Mouse (Mus musculus) liver, embryonic 12.5 days (tissue): Measurements from ENCODE around the gene Ankrd53. TPM values are rescaled to one million over a fixed set of nuclear protein-coding genes. Genes with fewer than 3 reads are reported as not detected.

Experiments used
- ATAC-seq: fragments of 200-750 bp; cut with Nextera tagmentation; 2 replicates; pipeline ENCODE4 v1.8.0; 2017; ENCODE audit warnings: moderate number of reproducible peaks, mild to moderate bottlenecking, moderate library complexity
- H3K27ac ChIP-seq: fragments of 300-500 bp; sonication (generic); 2 replicates; pipeline ENCODE4 v1.5.1; 2016; ENCODE audit warnings: mild to moderate bottlenecking
- H3K27me3 ChIP-seq: fragments of 300-500 bp; sonication (generic); replicated peaks from 2 replicates; pipeline ENCODE4 v1.6.1; 2016; ENCODE audit warnings: mild to moderate bottlenecking, moderate library complexity
- H3K36me3 ChIP-seq: fragments of 300-500 bp; sonication (generic); 2 replicates; pipeline ENCODE4 v1.6.1; 2016; ENCODE audit warnings: mild to moderate bottlenecking, moderate library complexity
- H3K4me1 ChIP-seq: fragments of 300-500 bp; sonication (generic); 2 replicates; pipeline ENCODE4 v1.6.1; 2016
- H3K4me2 ChIP-seq: fragments of 300-500 bp; sonication (generic); 2 replicates; pipeline ENCODE4 v1.6.1; 2016; ENCODE audit warnings: mild to moderate bottlenecking, moderate library complexity
- H3K4me3 ChIP-seq: fragments of 300-500 bp; sonication (generic); 2 replicates; pipeline ENCODE4 v1.5.1; 2016; ENCODE audit warnings: mild to moderate bottlenecking, moderate library complexity
- H3K9ac ChIP-seq: fragments of 300-500 bp; sonication (generic); 2 replicates; pipeline ENCODE4 v1.6.1; 2016; ENCODE audit warnings: mild to moderate bottlenecking, moderate library complexity
- H3K9me3 ChIP-seq: fragments of 300-500 bp; sonication (generic); replicated peaks from 2 replicates; pipeline ENCODE4 v1.6.1; 2016; ENCODE audit warnings: mild to moderate bottlenecking, moderate library complexity
- whole genome bisulfite sequencing: fragments of 180-500 bp; shearing (Covaris S2); methylation state at CpG from one replicate; pipeline ENCODE4 v1.1.7; 2016; ENCODE audit not compliant: insufficient replicate concordance; 5-methylcytosine and 5-hydroxymethylcytosine counted together
- polyA plus RNA-seq: library from polyadenylated mRNA; unstranded; fragments of >200 nt; fragmentation: Nextera tagmentation; extraction: Ambion mirVana; gene quantifications from 2 replicates; pipeline ENCODE4 v1.2.1, GENCODE M21; 2016

Gene Ankrd53
- polyA plus RNA-seq: not detected in 2 replicates

DNA sequence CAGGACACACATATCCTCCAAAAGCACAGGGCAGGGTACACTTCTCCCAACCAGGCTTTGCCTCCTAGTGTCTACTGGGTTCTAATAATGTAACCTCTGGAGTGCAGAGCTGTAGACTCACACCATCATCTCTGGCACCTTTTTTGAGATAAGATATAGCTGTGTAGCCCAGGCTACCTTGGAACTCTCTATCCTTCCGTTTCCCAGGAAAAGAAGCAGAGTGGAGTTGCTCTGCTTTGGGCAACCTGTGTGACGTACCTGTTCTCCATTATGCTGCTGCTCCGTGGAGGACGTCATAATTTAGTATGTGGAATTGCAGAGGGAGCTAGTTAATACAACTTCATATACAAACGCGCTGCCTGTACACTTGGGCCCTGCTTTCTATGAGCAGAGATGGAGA lies at the start of gene Ankrd53:
Ankrd53 (plus strand) TSS at position 301 of the 400 bp plus-strand sequence.
- WGBS: 32% methylated on average over 6 of the region's 6 CpGs
- peak within 1 kb of the TSS; percentile 30 for H3K4me3 ChIP-seq
- H3K4me1 ChIP-seq: peaks cover 15% of the 10 kb centered on the region
- ATAC-seq: no peak
- H3K9me3 ChIP-seq: no peaks in the 10 kb centered on the region
- H3K27me3 ChIP-seq: peaks cover 77% of the 10 kb centered on the region
- peak within 1 kb of the TSS; percentile 63 for H3K4me2 ChIP-seq
- no peak within 1 kb of the TSS for H3K27ac ChIP-seq
- no peaks in the 10 kb centered on the region for H3K36me3 ChIP-seq
- no peak within 1 kb of the TSS for H3K9ac ChIP-seq

DNA sequence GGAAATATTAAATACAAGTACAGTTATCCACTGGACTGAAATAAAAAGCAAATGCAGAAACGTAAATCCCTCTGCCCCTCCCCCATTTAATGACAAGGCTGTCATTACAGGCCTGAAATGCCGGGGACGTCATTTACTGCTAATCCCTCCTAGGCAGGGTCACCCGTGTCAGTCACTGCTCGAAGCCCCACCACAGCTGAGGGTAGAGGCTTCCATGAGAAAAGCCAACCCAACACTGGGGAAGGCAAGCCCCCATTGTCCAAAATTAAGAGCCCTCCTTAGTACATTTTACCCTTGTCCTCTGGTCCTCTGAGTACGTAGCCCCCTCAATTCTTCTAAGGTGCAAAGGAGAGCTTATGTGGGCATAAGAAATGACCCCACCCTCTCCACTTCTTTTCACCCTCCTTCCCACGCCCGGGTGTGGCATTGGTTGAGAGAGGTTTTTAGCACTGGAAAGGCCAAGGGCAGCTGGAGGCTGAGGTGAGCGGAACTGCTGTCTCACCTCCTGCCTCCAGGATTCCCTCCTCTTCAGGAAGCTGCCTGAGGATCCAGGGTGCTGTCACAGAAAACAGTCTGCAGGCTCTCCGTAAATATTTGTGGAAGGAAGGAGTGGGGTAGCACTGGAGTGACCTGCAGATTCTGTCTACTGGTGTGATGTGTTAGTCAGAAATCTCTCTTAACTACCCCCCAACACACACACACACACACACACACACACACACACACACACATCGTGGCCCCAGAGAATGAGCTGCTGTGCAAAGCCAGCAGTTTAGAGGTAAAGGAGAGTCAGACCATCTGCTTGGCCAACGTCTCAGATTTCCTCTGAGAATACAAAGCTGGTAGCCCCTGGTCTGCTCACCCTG lies 48.9 kb upstream of the Ankrd53 start:
- WGBS: 8% methylated on average over 12 of the region's 12 CpGs
- Histone ChIP-seq H3K9me3 (no peaks in the 10 kb centered on the region), H3K4me1 (peaks cover 20% of the 10 kb centered on the region), H3K27me3 (peaks cover 99% of the 10 kb centered on the region), H3K27ac (no peak overlapping the region), H3K4me3 (no peak overlapping the region), H3K36me3 (no peaks in the 10 kb centered on the region), H3K9ac (no peak overlapping the region), H3K4me2 (no peak overlapping the region)
- no peak for ATAC-seq

DNA sequence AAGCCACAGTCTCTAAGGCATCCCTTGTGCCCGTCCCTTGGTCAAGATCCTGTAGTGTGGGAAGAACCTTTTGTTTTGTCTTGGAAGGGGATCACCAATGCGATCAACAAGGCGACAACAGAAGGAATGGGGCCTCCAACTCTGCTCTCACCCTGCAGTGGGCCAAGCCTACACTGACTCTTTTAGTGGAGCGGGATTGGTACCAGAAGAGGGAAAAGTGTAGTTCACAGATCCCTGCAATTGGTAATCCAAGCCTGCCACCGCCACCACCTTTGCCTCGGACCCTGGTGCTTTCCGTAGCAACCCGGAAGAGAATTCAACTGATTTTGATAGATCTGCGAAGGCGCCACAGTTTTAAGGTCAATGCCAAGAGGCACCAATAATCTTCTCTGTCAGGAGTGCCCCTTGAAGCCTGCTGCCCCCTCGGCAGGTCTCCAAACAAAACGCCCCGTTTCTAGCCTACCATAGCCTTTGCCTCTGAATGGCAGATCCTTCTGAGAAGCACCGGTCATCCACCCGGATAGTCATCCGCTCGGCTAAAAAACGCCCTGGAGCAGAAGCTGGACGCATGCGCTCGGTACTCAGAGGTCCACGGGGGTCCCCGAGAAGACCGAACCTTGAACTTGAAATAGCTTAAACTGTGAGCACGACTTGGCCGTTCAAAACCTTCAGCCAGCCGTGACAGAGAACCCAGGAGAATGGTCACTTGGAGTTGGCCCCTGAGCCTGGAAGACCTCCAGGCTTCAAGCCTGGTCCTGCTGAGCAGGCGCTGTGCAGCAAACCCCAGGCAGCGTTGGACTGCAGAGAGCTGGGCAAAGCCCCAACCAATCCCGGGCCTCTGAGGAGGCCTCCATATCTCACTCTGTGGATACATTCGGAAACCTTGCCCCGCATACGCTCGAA lies 48.0 kb upstream of the Ankrd53 start:
- WGBS: 3% methylated on average over 34 of the region's 34 CpGs
- Histone ChIP-seq H3K9me3 (no peaks in the 10 kb centered on the region), H3K4me2 (no peak overlapping the region), H3K4me3 (no peak overlapping the region), H3K9ac (no peak overlapping the region), H3K27me3 (peaks cover 98% of the 10 kb centered on the region), H3K36me3 (no peaks in the 10 kb centered on the region), H3K27ac (no peak overlapping the region), H3K4me1 (peaks cover 20% of the 10 kb centered on the region)
- no peak for ATAC-seq

DNA sequence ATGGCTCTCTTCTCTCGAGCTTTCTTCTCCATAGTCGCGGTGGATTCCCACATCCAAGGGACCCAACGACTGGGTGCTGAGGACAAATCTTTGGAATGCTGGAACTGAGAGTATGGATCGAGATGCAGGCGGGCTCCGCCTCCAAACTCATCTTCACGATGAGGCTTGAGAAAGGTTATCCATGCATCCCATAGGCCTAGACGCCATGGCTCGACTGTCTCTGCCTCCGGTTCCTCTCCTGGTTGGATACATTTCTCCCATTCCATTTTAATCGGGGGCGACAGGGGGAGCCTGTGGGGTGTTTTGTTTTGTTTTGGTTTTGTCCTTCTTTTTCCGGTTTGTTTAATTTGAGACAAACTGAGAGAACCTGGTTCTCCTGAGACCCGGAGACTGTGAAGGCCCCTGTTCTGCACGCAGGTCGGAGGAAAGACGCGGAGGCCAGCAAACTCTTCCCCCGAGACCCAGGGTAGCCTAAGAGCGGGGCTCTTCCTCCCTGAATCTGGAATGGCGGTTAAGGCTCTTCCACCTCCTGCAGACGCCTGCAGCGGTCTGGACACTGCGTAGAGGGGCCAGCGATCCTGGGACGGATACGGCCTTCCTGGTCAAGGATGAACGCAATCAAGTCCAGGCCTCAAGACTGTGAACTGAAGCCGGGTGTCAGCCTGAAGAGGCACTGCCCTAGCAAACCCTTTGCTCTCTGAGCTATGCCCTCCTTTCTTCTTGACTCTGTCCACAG lies 46.8 kb upstream of the Ankrd53 start:
- Histone ChIP-seq H3K36me3 (no peaks in the 10 kb centered on the region), H3K4me3 (no peak overlapping the region), H3K9me3 (no peaks in the 10 kb centered on the region), H3K4me2 (0 out of 2 replicates have a peak overlapping the region, but pooled peaks have one; percentile 3), H3K9ac (no peak overlapping the region), H3K27me3 (peaks cover 96% of the 10 kb centered on the region), H3K4me1 (peaks cover 17% of the 10 kb centered on the region), H3K27ac (no peak overlapping the region)
- ATAC-seq: no peak
- 4% methylated on average over 30 of the region's 30 CpGs for WGBS

DNA sequence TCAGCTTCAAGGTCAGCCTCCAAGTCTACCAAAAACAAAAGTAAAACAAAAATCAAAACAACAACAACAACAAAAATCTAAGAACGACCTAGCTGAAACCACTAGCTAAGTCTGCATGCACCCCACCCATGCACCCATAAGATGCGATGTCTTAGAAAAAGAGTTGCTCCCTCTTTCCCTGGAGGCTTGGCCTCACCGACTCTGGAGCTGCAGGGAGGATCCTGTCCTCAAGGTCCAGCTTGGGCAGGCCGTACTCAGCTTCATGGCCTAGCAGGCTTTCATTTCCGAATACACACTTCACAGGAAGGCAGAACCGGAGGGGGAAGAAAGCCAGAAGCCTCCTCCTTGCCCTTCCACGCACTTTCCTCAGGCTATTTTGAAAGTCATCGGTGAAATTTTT lies 45.4 kb upstream of the Ankrd53 start:
- WGBS: 5% methylated on average over 8 of the region's 8 CpGs
- no peak for ATAC-seq
- Histone ChIP-seq H3K27ac (no peak overlapping the region), H3K36me3 (no peaks in the 10 kb centered on the region), H3K27me3 (peaks cover 96% of the 10 kb centered on the region), H3K4me2 (no peak overlapping the region), H3K4me3 (no peak overlapping the region), H3K9ac (no peak overlapping the region), H3K9me3 (no peaks in the 10 kb centered on the region), H3K4me1 (peaks cover 3% of the 10 kb centered on the region; the same call in 1 of the 2 replicates)

DNA sequence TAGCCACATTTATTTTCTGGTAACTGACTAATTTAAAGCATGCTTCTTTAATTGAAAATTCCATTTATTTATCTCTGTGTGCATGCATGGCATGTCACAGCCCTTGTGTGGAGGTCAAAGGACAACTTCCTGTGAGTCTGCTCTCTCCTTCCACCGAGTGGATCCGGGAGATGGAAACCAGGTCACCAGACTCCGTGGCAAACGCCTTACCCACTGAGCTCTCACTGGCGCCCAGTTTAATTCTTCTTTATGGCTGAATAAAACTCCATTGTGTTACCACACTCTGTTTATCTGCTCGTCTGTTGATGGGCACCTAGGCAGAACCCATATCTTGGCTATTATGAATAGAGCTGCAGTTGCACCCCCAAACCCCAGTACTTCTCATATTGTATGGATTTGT lies 39.9 kb upstream of the Ankrd53 start:
- peaks cover 67% of the 10 kb centered on the region for H3K27me3 ChIP-seq
- 10% methylated on average over 6 of the region's 6 CpGs for WGBS

DNA sequence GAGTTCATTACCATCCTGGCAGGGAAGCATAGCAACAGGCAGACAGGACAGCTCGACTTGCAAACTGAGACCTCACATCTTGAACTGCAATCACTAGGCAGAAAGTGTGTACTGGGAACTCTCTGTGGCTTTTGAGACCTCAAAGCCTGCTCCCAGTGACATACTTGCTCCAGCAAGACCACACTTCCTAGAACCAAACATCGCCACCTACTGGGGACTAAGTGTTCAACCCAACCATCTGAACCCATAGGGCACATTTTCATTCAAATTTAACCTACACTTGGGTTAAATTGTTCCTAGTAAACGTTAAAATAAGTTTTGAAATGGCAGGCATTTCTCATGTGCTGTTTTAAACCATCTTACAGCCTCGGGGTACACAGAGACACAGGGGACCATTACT lies 35.3 kb upstream of the Ankrd53 start:
- no peaks in the 10 kb centered on the region for H3K36me3 ChIP-seq
- no peak overlapping the region for H3K27ac ChIP-seq
- H3K9ac ChIP-seq: no peak overlapping the region
- WGBS: 28% methylated on average over 4 of the region's 4 CpGs
- H3K4me2 ChIP-seq: no peak overlapping the region
- no peak overlapping the region for H3K4me3 ChIP-seq
- ATAC-seq: no peak
- peaks cover 47% of the 10 kb centered on the region for H3K27me3 ChIP-seq
- no peaks in the 10 kb centered on the region for H3K4me1 ChIP-seq
- no peaks in the 10 kb centered on the region for H3K9me3 ChIP-seq

More for the DNA sequence above, 39.9 kb upstream of the Ankrd53 start:
- Histone ChIP-seq H3K4me2 (no peak overlapping the region), H3K27ac (no peak overlapping the region), H3K4me3 (no peak overlapping the region), H3K4me1 (no peaks in the 10 kb centered on the region), H3K9ac (no peak overlapping the region), H3K9me3 (no peaks in the 10 kb centered on the region), H3K36me3 (no peaks in the 10 kb centered on the region)
- ATAC-seq: no peak

DNA sequence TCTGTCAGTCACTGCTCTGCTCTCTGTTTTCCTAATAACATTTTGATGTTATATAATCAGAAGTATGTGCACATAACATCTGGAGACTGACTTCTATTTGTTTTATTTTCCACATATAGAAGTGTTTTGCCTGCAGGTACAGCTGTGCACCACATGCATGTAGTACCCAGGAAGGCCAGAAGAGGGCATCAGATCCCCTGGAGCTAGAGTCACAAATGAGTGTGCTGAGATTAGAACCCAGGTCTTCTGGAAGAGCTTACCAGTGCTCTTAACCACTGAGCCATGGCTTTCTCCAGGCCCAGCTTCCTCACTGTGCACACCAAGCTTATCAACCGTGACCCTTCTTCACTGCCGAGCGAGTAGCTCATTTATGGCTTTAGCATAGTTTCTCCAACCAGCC lies 34.0 kb upstream of the Ankrd53 start:
- H3K36me3 ChIP-seq: no peaks in the 10 kb centered on the region
- no peak for ATAC-seq
- H3K27ac ChIP-seq: no peak overlapping the region
- H3K4me3 ChIP-seq: no peak overlapping the region
- H3K27me3 ChIP-seq: peaks cover 43% of the 10 kb centered on the region
- H3K9ac ChIP-seq: no peak overlapping the region
- no peaks in the 10 kb centered on the region for H3K9me3 ChIP-seq
- WGBS: 68% methylated on average over 3 of the region's 3 CpGs
- no peaks in the 10 kb centered on the region for H3K4me1 ChIP-seq
- no peak overlapping the region for H3K4me2 ChIP-seq

DNA sequence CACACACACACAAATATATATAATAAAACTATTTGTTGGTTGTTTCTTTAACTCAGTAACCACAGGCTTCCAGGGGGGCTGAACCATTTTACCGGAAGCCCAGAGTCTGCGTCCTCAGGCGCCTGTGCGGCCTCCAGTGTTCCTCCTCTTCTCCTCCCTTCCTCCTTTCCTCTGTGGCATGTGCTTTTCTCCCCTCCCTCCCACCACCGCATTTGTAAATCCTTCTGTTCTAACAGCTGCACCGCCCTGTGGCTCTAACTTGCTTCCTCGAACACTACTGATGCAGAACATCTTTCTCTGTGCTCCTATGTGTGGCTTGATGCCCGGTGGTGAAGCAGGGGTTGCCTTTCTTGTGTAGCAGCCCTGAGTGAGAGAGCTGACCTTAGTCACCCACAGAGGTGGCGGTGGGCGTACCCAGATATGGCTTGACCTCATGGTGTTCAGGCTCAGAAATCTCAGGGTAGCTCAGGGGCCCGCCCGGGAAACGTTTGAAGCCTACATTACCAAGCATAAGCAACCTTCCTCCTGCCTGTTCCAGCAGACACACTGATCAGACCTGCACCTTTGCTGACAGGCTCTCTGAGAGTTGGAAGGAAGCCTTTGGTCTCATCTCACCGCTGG lies 33.0 kb upstream of the Ankrd53 start:
- no peak overlapping the region for H3K4me3 ChIP-seq
- H3K4me2 ChIP-seq: no peak overlapping the region
- no peaks in the 10 kb centered on the region for H3K4me1 ChIP-seq
- no peak for ATAC-seq
- no peaks in the 10 kb centered on the region for H3K9me3 ChIP-seq
- H3K27me3 ChIP-seq: peaks cover 33% of the 10 kb centered on the region
- no peak overlapping the region for H3K9ac ChIP-seq
- 49% methylated on average over 14 of the region's 14 CpGs for WGBS
- no peaks in the 10 kb centered on the region for H3K36me3 ChIP-seq
- no peak overlapping the region for H3K27ac ChIP-seq

DNA sequence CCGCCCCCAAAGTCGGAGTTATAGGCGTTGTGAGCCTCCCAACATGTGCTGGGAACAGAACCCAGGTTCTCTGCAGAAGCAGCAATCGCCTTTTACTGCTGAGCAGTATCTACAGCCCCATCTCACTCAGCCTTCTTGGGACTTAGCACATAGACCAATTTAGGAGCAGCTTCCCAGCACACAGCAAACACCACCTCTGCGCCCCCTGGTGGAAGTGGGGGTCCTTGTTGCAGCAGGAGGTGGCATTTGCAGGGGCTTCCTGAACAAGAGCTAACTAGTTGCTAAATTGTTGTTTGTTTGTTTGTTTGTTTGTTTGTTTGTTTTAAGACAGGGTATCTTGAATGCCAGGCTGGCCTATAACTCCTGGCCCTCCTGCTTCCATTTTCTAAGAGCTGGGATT lies 31.3 kb upstream of the Ankrd53 start:
- H3K27me3 ChIP-seq: peaks cover 41% of the 10 kb centered on the region
- H3K9ac ChIP-seq: no peak overlapping the region
- no peaks in the 10 kb centered on the region for H3K36me3 ChIP-seq
- WGBS: 18% methylated on average over 5 of the region's 5 CpGs
- H3K4me1 ChIP-seq: no peaks in the 10 kb centered on the region
- H3K9me3 ChIP-seq: no peaks in the 10 kb centered on the region
- no peak for ATAC-seq
- no peak overlapping the region for H3K4me3 ChIP-seq
- no peak overlapping the region for H3K4me2 ChIP-seq
- H3K27ac ChIP-seq: no peak overlapping the region

DNA sequence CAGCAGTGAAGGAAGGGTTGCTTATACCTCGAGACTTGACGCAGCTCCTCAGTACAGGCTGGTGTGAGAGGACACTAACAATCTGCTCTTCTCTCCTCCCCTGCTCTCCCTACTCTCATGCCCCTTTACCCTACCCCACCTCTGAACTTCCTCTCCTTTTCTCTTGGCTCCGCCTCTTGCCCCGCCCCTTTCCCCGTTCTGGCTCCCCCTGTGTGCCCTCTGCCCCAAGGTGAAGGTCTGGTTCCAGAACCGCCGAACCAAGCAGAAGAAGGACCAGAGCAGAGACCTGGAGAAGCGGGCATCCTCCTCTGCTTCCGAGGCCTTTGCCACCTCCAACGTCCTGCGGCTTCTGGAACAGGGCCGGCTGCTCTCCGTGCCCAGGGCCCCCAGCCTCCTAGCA lies 25.1 kb upstream of the Ankrd53 start:
- H3K27me3 ChIP-seq: peaks cover 45% of the 10 kb centered on the region
- H3K4me1 ChIP-seq: no peaks in the 10 kb centered on the region; the same call in 1 of the 2 replicates
- no peak overlapping the region for H3K4me2 ChIP-seq
- 24% methylated on average over 12 of the region's 13 CpGs for WGBS
- ATAC-seq: no peak
- H3K27ac ChIP-seq: no peak overlapping the region
- no peak overlapping the region for H3K4me3 ChIP-seq
- H3K36me3 ChIP-seq: no peaks in the 10 kb centered on the region
- H3K9ac ChIP-seq: no peak overlapping the region
- no peaks in the 10 kb centered on the region for H3K9me3 ChIP-seq
